Mouse (Mus musculus) liver, embryonic 13.5 days (tissue): ENCODE results near the gene Piwil1. TPM values are rescaled to one million over a fixed set of nuclear protein-coding genes. Genes with fewer than 3 reads are reported as not detected.

Experiments used
- ATAC-seq: fragments of 200-750 bp; cut with Nextera tagmentation; 2 replicates; pipeline ENCODE4 v1.8.0; 2017; ENCODE audit warnings: low read depth, mild to moderate bottlenecking, moderate number of reproducible peaks, moderate library complexity
- DNase-seq: peaks from one replicate; pipeline ENCODE4 v3.0.0; 2022
- H3K27ac ChIP-seq: fragments of 300-500 bp; sonication (generic); 2 replicates; pipeline ENCODE4 v1.5.1; 2015; ENCODE audit warnings: moderate library complexity, mild to moderate bottlenecking, inconsistent platforms
- H3K27me3 ChIP-seq: fragments of 300-500 bp; sonication (generic); 2 replicates; pipeline ENCODE4 v1.6.1; 2015; ENCODE audit warnings: mild to moderate bottlenecking, inconsistent platforms
- H3K36me3 ChIP-seq: fragments of 300-500 bp; sonication (generic); 2 replicates; pipeline ENCODE4 v1.6.1; 2015; ENCODE audit warnings: mild to moderate bottlenecking, inconsistent platforms
- H3K4me1 ChIP-seq: fragments of 300-500 bp; sonication (generic); replicated peaks from 2 replicates; pipeline ENCODE4 v1.6.1; 2015; ENCODE audit warnings: inconsistent platforms
- H3K4me2 ChIP-seq: fragments of 300-500 bp; sonication (generic); 2 replicates; pipeline ENCODE4 v1.6.1; 2015; ENCODE audit warnings: inconsistent platforms, mild to moderate bottlenecking, moderate library complexity
- H3K4me3 ChIP-seq: fragments of 300-500 bp; sonication (generic); replicated peaks from 2 replicates; pipeline ENCODE4 v1.5.1; 2015; ENCODE audit warnings: mild to moderate bottlenecking, inconsistent platforms
- H3K9ac ChIP-seq: fragments of 300-500 bp; sonication (generic); 2 replicates; pipeline ENCODE4 v1.6.1; 2015; ENCODE audit warnings: mild to moderate bottlenecking, inconsistent platforms
- H3K9me3 ChIP-seq: fragments of 300-500 bp; sonication (generic); replicated peaks from 2 replicates; pipeline ENCODE4 v1.6.1; 2016; ENCODE audit warnings: inconsistent platforms
- WGBS: fragments of 180-500 bp; shearing (Covaris S2); methylation state at CpG from one replicate; pipeline ENCODE4 v1.1.7; 2015; ENCODE audit not compliant: insufficient replicate concordance; 5-methylcytosine and 5-hydroxymethylcytosine counted together
- polyA plus RNA-seq: library from polyadenylated mRNA; unstranded; fragments of >200 nt; fragmentation: Nextera tagmentation; extraction: Ambion mirVana; gene quantifications from 2 replicates; pipeline ENCODE4 v1.2.1, GENCODE M21; 2015

Piwil1 gene
- not detected in 2 replicates for polyA plus RNA-seq

- Histone ChIP-seq H3K4me1 (no peaks in the 10 kb centered on the region), H3K27me3 (no peaks in the 10 kb centered on the region), H3K9me3 (peaks cover 10% of the 10 kb centered on the region; the same call in 1 of the 2 replicates), H3K36me3 (no peaks in the 10 kb centered on the region), H3K27ac (no peak within 1 kb of the TSS), H3K9ac (no peak within 1 kb of the TSS), H3K4me3 (no peak within 1 kb of the TSS), H3K4me2 (no peak within 1 kb of the TSS)
- ATAC-seq (no peak), DNase-seq (no peak)
- 57% methylated on average over 4 of the region's 4 CpGs for WGBS
Observed at GRCm38 (mm10) chr5:128702224-128702623, at the start of gene Piwil1. Gene Piwil1, plus strand, starts transcription at chr5:128702524.

GRCm38 (mm10) chr5:128656496-128657135 lies 45.7 kb upstream of the Piwil1 start:
- Histone ChIP-seq H3K9me3 (0 out of 2 replicates have a peak, but pooled peaks cover 6% of the 10 kb centered on the region), H3K9ac (no peak overlapping the region), H3K4me2 (no peak overlapping the region), H3K36me3 (no peaks in the 10 kb centered on the region), H3K27me3 (no peaks in the 10 kb centered on the region), H3K27ac (no peak overlapping the region), H3K4me1 (no peaks in the 10 kb centered on the region), H3K4me3 (no peak overlapping the region)
- 60% methylated on average over 22 of the region's 22 CpGs for WGBS
- DNase-seq = no peak
- no peak for ATAC-seq

GRCm38 (mm10) chr5:128660101-128660500 lies 42.2 kb upstream of the Piwil1 start:
- no peak overlapping the region for H3K4me2 ChIP-seq
- H3K4me1 ChIP-seq = no peaks in the 10 kb centered on the region
- no peak overlapping the region for H3K27ac ChIP-seq
- no peak for DNase-seq
- no peaks in the 10 kb centered on the region for H3K36me3 ChIP-seq
- 47% methylated on average over 8 of the region's 8 CpGs for WGBS
- no peaks in the 10 kb centered on the region for H3K27me3 ChIP-seq
- H3K9ac ChIP-seq = no peak overlapping the region
- ATAC-seq = no peak
- peaks cover 10% of the 10 kb centered on the region for H3K9me3 ChIP-seq
- H3K4me3 ChIP-seq = no peak overlapping the region

- no peaks in the 10 kb centered on the region for H3K4me1 ChIP-seq
- WGBS = 75% methylated on average over 6 of the region's 6 CpGs
- no peak overlapping the region for H3K27ac ChIP-seq
Observed at GRCm38 (mm10) chr5:128662881-128663280, 39.4 kb upstream of the Piwil1 start.

GRCm38 (mm10) chr5:128663976-128664375 lies 38.3 kb upstream of the Piwil1 start:
- ATAC-seq = no peak
- no peak overlapping the region for H3K9ac ChIP-seq
- 73% methylated on average over 7 of the region's 7 CpGs for WGBS
- no peaks in the 10 kb centered on the region for H3K36me3 ChIP-seq
- H3K4me1 ChIP-seq = no peaks in the 10 kb centered on the region
- H3K4me3 ChIP-seq = no peak overlapping the region
- H3K27me3 ChIP-seq = no peaks in the 10 kb centered on the region
- no peak overlapping the region for H3K4me2 ChIP-seq
- no peak for DNase-seq
- H3K27ac ChIP-seq = no peak overlapping the region
- peaks cover 10% of the 10 kb centered on the region for H3K9me3 ChIP-seq

More at GRCm38 (mm10) chr5:128662881-128663280, 39.4 kb upstream of the Piwil1 start:
- no peaks in the 10 kb centered on the region for H3K27me3 ChIP-seq
- H3K9me3 ChIP-seq = peaks cover 10% of the 10 kb centered on the region
- no peak overlapping the region for H3K4me3 ChIP-seq
- no peak for ATAC-seq
- no peak overlapping the region for H3K4me2 ChIP-seq
- no peak for DNase-seq
- no peak overlapping the region for H3K9ac ChIP-seq
- no peaks in the 10 kb centered on the region for H3K36me3 ChIP-seq

GRCm38 (mm10) chr5:128665045-128665444 lies 37.3 kb upstream of the Piwil1 start:
- Histone ChIP-seq H3K27me3 (no peaks in the 10 kb centered on the region), H3K9ac (no peak overlapping the region), H3K36me3 (no peaks in the 10 kb centered on the region), H3K9me3 (peaks cover 10% of the 10 kb centered on the region), H3K27ac (no peak overlapping the region), H3K4me3 (no peak overlapping the region), H3K4me1 (no peaks in the 10 kb centered on the region), H3K4me2 (no peak overlapping the region)
- DNase-seq (no peak), ATAC-seq (no peak)
- 69% methylated on average over 1 of the region's 1 CpGs for WGBS

- Histone ChIP-seq H3K4me2 (no peak overlapping the region), H3K4me3 (no peak overlapping the region), H3K9me3 (peaks cover 10% of the 10 kb centered on the region), H3K4me1 (no peaks in the 10 kb centered on the region), H3K27ac (no peak overlapping the region), H3K9ac (no peak overlapping the region), H3K36me3 (no peaks in the 10 kb centered on the region), H3K27me3 (no peaks in the 10 kb centered on the region)
- ATAC-seq = no peak
- 60% methylated on average over 7 of the region's 7 CpGs for WGBS
- no peak for DNase-seq
Observed at GRCm38 (mm10) chr5:128667303-128667702, 35.0 kb upstream of the Piwil1 start.

- DNase-seq (no peak), ATAC-seq (no peak)
- Histone ChIP-seq H3K27ac (no peak overlapping the region), H3K4me3 (no peak overlapping the region), H3K27me3 (no peaks in the 10 kb centered on the region), H3K4me2 (no peak overlapping the region), H3K9ac (no peak overlapping the region), H3K4me1 (no peaks in the 10 kb centered on the region), H3K36me3 (no peaks in the 10 kb centered on the region), H3K9me3 (no peaks in the 10 kb centered on the region)
- WGBS = 66% methylated on average over 9 of the region's 9 CpGs
Observed at GRCm38 (mm10) chr5:128674124-128674523, 28.2 kb upstream of the Piwil1 start.

- no peak for ATAC-seq
- no peaks in the 10 kb centered on the region for H3K9me3 ChIP-seq
Observed at GRCm38 (mm10) chr5:128677373-128677772, 25.0 kb upstream of the Piwil1 start.

GRCm38 (mm10) chr5:128677861-128678260 lies 24.5 kb upstream of the Piwil1 start:
- Histone ChIP-seq H3K4me2 (no peak overlapping the region), H3K4me1 (no peaks in the 10 kb centered on the region), H3K36me3 (no peaks in the 10 kb centered on the region), H3K9ac (no peak overlapping the region), H3K27ac (no peak overlapping the region), H3K4me3 (no peak overlapping the region), H3K27me3 (no peaks in the 10 kb centered on the region), H3K9me3 (no peaks in the 10 kb centered on the region)
- DNase-seq (no peak), ATAC-seq (no peak)
- 65% methylated on average over 6 of the region's 6 CpGs for WGBS

More at GRCm38 (mm10) chr5:128677373-128677772, 25.0 kb upstream of the Piwil1 start:
- 72% methylated on average over 4 of the region's 4 CpGs for WGBS
- no peak overlapping the region for H3K9ac ChIP-seq
- H3K27ac ChIP-seq = no peak overlapping the region
- H3K4me2 ChIP-seq = no peak overlapping the region
- no peak for DNase-seq
- no peaks in the 10 kb centered on the region for H3K4me1 ChIP-seq
- no peaks in the 10 kb centered on the region for H3K27me3 ChIP-seq
- no peak overlapping the region for H3K4me3 ChIP-seq
- no peaks in the 10 kb centered on the region for H3K36me3 ChIP-seq

GRCm38 (mm10) chr5:128681456-128681855 lies 20.9 kb upstream of the Piwil1 start:
- Histone ChIP-seq H3K4me3 (no peak overlapping the region), H3K36me3 (no peaks in the 10 kb centered on the region), H3K4me2 (no peak overlapping the region), H3K27me3 (no peaks in the 10 kb centered on the region), H3K9ac (no peak overlapping the region), H3K27ac (no peak overlapping the region), H3K9me3 (0 out of 2 replicates have a peak, but pooled peaks cover 5% of the 10 kb centered on the region), H3K4me1 (no peaks in the 10 kb centered on the region)
- WGBS = 30% methylated on average over 5 of the region's 5 CpGs
- ATAC-seq (no peak), DNase-seq (no peak)

- Histone ChIP-seq H3K27me3 (no peaks in the 10 kb centered on the region), H3K4me3 (no peak overlapping the region), H3K36me3 (no peaks in the 10 kb centered on the region), H3K4me2 (no peak overlapping the region), H3K27ac (no peak overlapping the region), H3K9me3 (0 out of 2 replicates have a peak, but pooled peaks cover 9% of the 10 kb centered on the region), H3K4me1 (no peaks in the 10 kb centered on the region), H3K9ac (no peak overlapping the region)
- WGBS = 27% methylated on average over 10 of the region's 10 CpGs
- DNase-seq = no peak
- ATAC-seq = no peak
Observed at GRCm38 (mm10) chr5:128684192-128684591, 18.1 kb upstream of the Piwil1 start.
